Mouse (Mus musculus) adrenal gland, postnatal 14 days (tissue): ENCODE results near the gene Gpr87. TPM values are rescaled to one million over a fixed set of nuclear protein-coding genes. Genes with fewer than 3 reads are reported as not detected.

Experiments used
- DNase-seq: peaks from one replicate; pipeline ENCODE4 v3.0.0; 2021; ENCODE audit warnings: mixed read lengths
- total RNA-seq: library from RNA; stranded (reverse); gene quantifications from 2 replicates; pipeline ENCODE4 v1.2.3, GENCODE M21; 2021

The Gpr87 gene
- total RNA-seq, 1 experiment from 2014 or later: not detected

GRCm38 (mm10) chr3:59139651-59140051, 55.3 kb downstream of the Gpr87 start:
- peak; percentile 34 for DNase-seq

DNA sequence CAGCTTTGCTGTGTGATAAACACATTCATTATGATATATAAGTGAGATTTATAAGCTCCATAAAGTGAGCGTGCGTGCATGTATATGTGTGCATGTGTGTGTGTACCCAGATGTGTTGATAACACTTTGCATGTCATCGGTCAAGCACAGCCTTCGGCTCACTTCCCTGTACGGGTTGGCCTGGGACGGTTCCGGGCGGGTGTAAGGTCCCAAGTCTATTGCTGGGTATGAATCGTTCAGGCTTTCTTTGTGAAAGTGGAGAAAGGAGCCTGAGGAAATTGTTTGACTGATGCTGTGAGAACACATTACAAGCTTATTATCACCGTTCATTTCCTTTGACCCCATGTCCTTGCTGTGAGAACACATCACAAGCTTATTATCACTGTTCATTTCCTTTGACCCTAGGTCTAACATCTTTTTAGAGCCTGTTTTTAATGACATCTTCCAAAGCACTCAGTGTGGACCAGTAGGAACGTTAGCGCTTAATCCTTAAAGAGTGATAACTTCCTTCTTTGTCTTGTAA, 55.9 kb downstream of the Gpr87 start:
- DNase-seq: no peak

GRCm38 (mm10) chr3:59135911-59136653, 58.8 kb downstream of the Gpr87 start:
- no peak for DNase-seq

GRCm38 (mm10) chr3:59133189-59133588, 61.7 kb downstream of the Gpr87 start:
- DNase-seq: no peak

- no peak for DNase-seq
Measured at GRCm38 (mm10) chr3:59131966-59132365, 62.9 kb downstream of the Gpr87 start.

GRCm38 (mm10) chr3:59131081-59131480, 63.8 kb downstream of the Gpr87 start:
- peak; percentile 54 for DNase-seq

GRCm38 (mm10) chr3:59130431-59130830, 64.5 kb downstream of the Gpr87 start:
- peak; percentile 66 for DNase-seq

GRCm38 (mm10) chr3:59129547-59129946, 65.4 kb downstream of the Gpr87 start:
- DNase-seq: no peak

Other genes with a start within 250 kb of the Gpr87 start
- 12.1 and 14.4 TPM in 2 replicates for gene Med12l, start 189.3 kb downstream of the Gpr87 start, total RNA-seq
- 0.59 and 2.6 TPM in 2 replicates for gene Gpr171, start 93.3 kb downstream of the Gpr87 start, total RNA-seq
- 11.7 and 17.6 TPM in 2 replicates for gene P2ry14, start 41.5 kb downstream of the Gpr87 start, total RNA-seq
- 0.82 and 3.3 TPM in 2 replicates for gene P2ry13, start 15.8 kb upstream of the Gpr87 start, total RNA-seq
- 3.9 and 4.0 TPM in 2 replicates for gene P2ry12, start 67.8 kb upstream of the Gpr87 start, total RNA-seq
- gene Igsf10, start 149.3 kb upstream of the Gpr87 start, total RNA-seq: 5.4 and 7.5 TPM in 2 replicates